Mouse (Mus musculus) heart, adult 2 months (tissue): ENCODE data around the gene Pgam1. TPM values are rescaled to one million over a fixed set of nuclear protein-coding genes. Genes with fewer than 3 reads are reported as not detected.

Experiments
- DNase-seq, 2 experiments: peaks; one replicate each; pipeline ENCODE4 v3.0.0; 2021
- H3K27ac ChIP-seq: fragments of 200-600 bp; 2 replicates; pipeline ENCODE4 v1.8.1; 2022
- H3K27me3 ChIP-seq: fragments of 200-500 bp; 2 replicates; pipeline ENCODE4 v1.6.1; 2012; ENCODE audit warnings: mild to moderate bottlenecking, low read length, inconsistent platforms, mixed read lengths; ENCODE audit not compliant: control insufficient read depth, insufficient read depth
- H3K36me3 ChIP-seq: fragments of 200-500 bp; 2 replicates; pipeline ENCODE4 v1.6.1; 2012; ENCODE audit warnings: low read length, inconsistent platforms; ENCODE audit not compliant: control insufficient read depth, insufficient read depth
- H3K4me1 ChIP-seq: fragments of 200-500 bp; 2 replicates; pipeline ENCODE4 v1.6.1; 2011; ENCODE audit warnings: low read length; ENCODE audit not compliant: control insufficient read depth, insufficient read depth
- H3K4me3 ChIP-seq: fragments of 200-600 bp; 2 replicates; pipeline ENCODE4 v1.8.1; 2022
- H3K79me2 ChIP-seq: fragments of 200-500 bp; replicated peaks from 2 replicates; pipeline ENCODE4 v1.6.1; 2012; ENCODE audit warnings: mild to moderate bottlenecking, inconsistent platforms, low read length, moderate library complexity, mixed read lengths; ENCODE audit not compliant: control insufficient read depth, insufficient read depth
- H3K9ac ChIP-seq: fragments of 200-500 bp; 2 replicates; pipeline ENCODE4 v1.6.1; 2012; ENCODE audit warnings: low read depth, mild to moderate bottlenecking, control low read depth, inconsistent platforms, low read length, mixed read lengths
- CTCF ChIP-seq: fragments of 200-600 bp; IDR thresholded peaks from 2 replicates; pipeline ENCODE4 v1.8.1; 2022; ENCODE audit warnings: antibody characterized with exemption, mild to moderate bottlenecking, moderate library complexity
- EP300 ChIP-seq: fragments of 200-500 bp; IDR thresholded peaks from 2 replicates; pipeline ENCODE4 v1.6.1; 2011; ENCODE audit warnings: low read depth, low read length, control low read depth; ENCODE audit not compliant: insufficient read depth
- POLR2A ChIP-seq: fragments of 200-500 bp; IDR thresholded peaks from 2 replicates; pipeline ENCODE4 v1.6.1; 2011; ENCODE audit warnings: mild to moderate bottlenecking, low read depth, low read length, control low read depth; ENCODE audit not compliant: insufficient read depth
- WGBS: fragments of 180-500 bp; shearing (Covaris S2); methylation state at CpG from one replicate; pipeline ENCODE4 v1.1.7; 2018; 5-methylcytosine and 5-hydroxymethylcytosine counted together
- intact Hi-C: fragments of 180-260 bp; cut with DNase I; formaldehyde crosslinking; loops from one replicate; pipeline ENCODE4 v1.15.1; 2025
- polyA plus RNA-seq: library from polyadenylated mRNA; depleted of rRNA; stranded (reverse); fragments of >200 nt; gene quantifications from 2 replicates; pipeline ENCODE4 v1.2.3, GENCODE M21; 2012
- total RNA-seq, 2 experiments: library from RNA; stranded (reverse); gene quantifications; 2 replicates each; pipeline ENCODE4 v1.2.3; 2021

Pgam1 gene
- total and polyA plus RNA-seq, 3 experiments, result 111 to 135 (median 122) TPM

DNA sequence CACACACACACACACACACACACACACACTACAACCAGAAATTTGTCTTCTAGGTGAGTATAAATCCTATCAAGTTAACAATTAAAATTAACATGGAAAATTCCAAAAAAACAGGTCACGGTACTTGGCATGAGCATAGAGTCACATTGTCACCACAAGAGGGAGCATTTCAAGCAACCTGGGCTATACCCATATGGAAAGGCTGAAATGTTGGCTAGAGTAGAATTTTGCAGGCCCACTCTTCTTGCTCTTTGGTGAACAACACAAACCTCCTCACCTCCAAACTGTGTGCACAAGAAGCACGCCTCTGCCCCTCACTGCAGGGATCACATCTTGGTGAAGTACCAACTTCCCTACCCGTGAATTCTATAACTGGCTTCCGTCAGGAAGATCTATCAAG is 12.9 kb upstream of the Pgam1 start:
- DNase-seq, result peak in 1 of 2 experiments; percentile 23
- H3K9ac ChIP-seq, result no peak overlapping the region
- H3K27me3 ChIP-seq, result no peaks in the 10 kb centered on the region
- no peaks in the 10 kb centered on the region for H3K36me3 ChIP-seq
- no peaks in the 10 kb centered on the region for H3K79me2 ChIP-seq
- WGBS, result 51% methylated on average over 4 of the region's 4 CpGs
- no peak overlapping the region for H3K4me3 ChIP-seq
- H3K27ac ChIP-seq, result no peak overlapping the region
- 0 out of 2 replicates have a peak, but pooled peaks cover 1% of the 10 kb centered on the region for H3K4me1 ChIP-seq
- intact Hi-C loops, result loop anchor here (1.0 to 5.0 kb wide), 2 partner anchors 33 to 127 kb away; partner anchors contain the start of genes Exosc1 and Zdhhc16
- TF ChIP-seq CTCF, result peak; percentile 76
- TF ChIP-seq EP300, result no peak

DNA sequence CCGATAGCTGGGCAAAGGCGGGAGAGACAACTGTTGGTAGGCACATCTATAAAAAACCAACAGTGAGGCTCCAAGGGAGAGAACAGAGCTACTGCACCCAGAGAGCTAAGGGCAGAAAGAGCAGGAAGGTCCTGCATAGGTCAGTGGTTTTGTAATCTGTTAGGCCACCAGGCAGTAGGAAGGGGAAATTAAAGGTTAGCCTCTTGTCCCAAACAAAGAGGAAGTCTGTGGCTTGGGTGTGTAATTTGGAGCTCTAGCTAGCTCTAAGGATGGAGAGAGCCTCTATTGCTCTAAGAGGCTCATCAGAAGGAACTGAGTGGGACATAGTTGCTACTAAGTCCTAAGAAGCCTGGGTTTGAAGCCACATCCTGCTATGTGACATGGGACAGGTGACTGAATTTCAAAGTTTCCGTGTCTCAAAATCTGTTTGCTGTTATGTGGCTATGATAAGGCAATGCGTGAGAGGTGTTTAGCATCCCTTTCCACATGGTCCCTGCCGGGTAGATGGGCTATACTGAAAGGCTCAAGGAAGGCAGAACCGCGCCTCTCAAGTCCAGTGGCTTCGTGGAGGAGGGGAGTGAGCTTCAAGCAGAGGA is 11.1 kb upstream of the Pgam1 start:
- WGBS, result 80% methylated on average over 8 of the region's 8 CpGs
- no peak for TF ChIP-seq POLR2A
- no peak for TF ChIP-seq CTCF
- no peak for TF ChIP-seq EP300

DNA sequence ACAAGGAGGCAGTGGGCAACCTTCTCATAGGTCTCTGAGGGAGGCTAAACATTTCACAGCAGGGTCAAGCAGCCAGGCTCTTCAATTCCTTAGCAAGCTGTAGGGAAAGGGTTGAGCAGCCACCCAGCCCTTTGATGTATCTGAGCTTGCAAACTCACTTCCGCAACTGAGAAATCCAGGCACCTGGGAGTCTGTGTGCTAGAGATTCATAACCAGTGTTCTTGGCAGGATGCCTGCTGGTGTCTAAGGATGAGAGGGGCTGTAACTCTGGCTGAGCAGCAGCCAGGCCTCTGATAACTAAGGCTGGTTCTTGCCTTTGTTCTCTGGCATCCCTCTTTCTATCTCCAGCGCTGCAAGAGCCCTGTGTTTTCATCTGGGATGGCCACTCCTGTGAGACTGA is 10.0 kb upstream of the Pgam1 start:
- WGBS, result 47% methylated on average over 2 of the region's 2 CpGs
- H3K79me2 ChIP-seq, result no peaks in the 10 kb centered on the region
- TF ChIP-seq EP300, result no peak
- TF ChIP-seq POLR2A, result no peak
- TF ChIP-seq CTCF, result no peak
- no peak overlapping the region for H3K9ac ChIP-seq
- no peaks in the 10 kb centered on the region for H3K27me3 ChIP-seq
- intact Hi-C loops, result no loop called here
- H3K27ac ChIP-seq, result no peak overlapping the region
- no peak overlapping the region for H3K4me3 ChIP-seq
- H3K4me1 ChIP-seq, result no peaks in the 10 kb centered on the region
- H3K36me3 ChIP-seq, result no peaks in the 10 kb centered on the region
- DNase-seq, result no peak

More for the DNA sequence above, 11.1 kb upstream of the Pgam1 start:
- Histone ChIP-seq H3K27me3 (no peaks in the 10 kb centered on the region), H3K4me3 (no peak overlapping the region), H3K4me1 (no peaks in the 10 kb centered on the region), H3K27ac (no peak overlapping the region), H3K79me2 (no peaks in the 10 kb centered on the region), H3K9ac (no peak overlapping the region), H3K36me3 (no peaks in the 10 kb centered on the region)
- DNase-seq, result no peak
- intact Hi-C loops, result no loop called here

DNA sequence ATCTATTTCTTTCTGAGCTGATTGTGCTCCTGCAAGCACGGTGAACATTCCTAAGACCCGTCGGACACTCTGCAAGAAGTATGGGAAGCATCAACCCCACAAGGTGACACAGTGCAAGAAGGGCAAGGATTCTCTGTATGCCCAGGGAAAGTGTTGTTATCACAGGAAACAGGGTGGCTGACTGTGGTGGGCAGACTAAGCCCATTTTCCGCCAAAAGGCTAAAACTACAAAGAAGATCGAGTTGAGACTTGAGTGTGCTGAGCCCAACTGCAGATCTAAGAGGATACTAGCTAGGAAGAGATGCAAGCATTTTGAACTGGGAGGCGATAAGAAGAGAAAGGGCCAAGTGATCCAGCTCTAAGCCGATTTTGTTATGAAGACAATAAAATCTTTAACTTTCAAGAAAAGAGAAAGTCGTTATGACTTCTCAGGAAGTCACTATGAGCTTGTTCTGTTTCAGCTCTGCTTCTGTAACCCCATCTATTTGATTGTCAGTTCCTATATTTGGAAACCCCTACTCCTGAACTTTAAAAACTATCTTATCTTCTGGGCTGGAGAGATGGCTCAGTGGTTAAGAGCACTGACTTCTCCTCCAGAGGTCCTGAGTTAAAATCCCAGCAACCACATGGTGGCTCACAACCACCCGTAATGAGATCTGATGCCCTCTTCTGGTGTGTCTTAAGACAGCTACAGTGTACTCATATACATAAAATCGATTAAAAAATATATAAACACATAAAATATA is 8.7 kb upstream of the Pgam1 start:
- DNase-seq, result no peak
- Histone ChIP-seq H3K9ac (no peak overlapping the region), H3K27ac (no peak overlapping the region), H3K4me1 (no peaks in the 10 kb centered on the region), H3K79me2 (no peaks in the 10 kb centered on the region), H3K36me3 (no peaks in the 10 kb centered on the region), H3K4me3 (no peak overlapping the region), H3K27me3 (no peaks in the 10 kb centered on the region)
- 61% methylated on average over 10 of the region's 10 CpGs for WGBS
- TF ChIP-seq POLR2A (no peak), EP300 (no peak)
- intact Hi-C loops, result no loop called here

DNA sequence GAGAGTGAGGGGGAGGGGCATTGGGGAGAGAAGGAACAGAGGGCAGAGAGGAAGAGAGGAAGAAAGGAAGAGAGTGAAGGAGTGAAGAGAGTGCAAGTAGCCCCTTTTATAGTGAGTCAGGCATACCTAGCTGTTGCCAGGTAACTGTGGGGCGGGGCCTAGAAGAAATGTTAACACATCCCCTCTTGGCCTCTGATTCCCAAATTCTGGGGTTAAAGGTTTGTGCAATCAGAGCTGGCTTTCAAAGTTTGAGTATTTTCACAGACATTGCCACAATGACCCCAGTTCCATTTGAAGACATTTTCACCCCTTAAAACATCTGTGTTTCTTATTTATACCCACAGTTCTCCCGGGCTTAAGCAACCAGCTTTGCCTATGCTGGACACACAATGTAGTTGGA is 6.5 kb upstream of the Pgam1 start:
- WGBS, result 91% methylated on average over 2 of the region's 2 CpGs
- intact Hi-C loops, result no loop called here
- no peaks in the 10 kb centered on the region for H3K36me3 ChIP-seq
- no peak overlapping the region for H3K9ac ChIP-seq
- DNase-seq, result no peak
- no peak for TF ChIP-seq CTCF
- TF ChIP-seq POLR2A, result no peak
- no peak for TF ChIP-seq EP300
- H3K27ac ChIP-seq, result no peak overlapping the region
- no peaks in the 10 kb centered on the region for H3K27me3 ChIP-seq
- H3K4me3 ChIP-seq, result no peak overlapping the region
- no peaks in the 10 kb centered on the region for H3K79me2 ChIP-seq
- no peaks in the 10 kb centered on the region for H3K4me1 ChIP-seq

DNA sequence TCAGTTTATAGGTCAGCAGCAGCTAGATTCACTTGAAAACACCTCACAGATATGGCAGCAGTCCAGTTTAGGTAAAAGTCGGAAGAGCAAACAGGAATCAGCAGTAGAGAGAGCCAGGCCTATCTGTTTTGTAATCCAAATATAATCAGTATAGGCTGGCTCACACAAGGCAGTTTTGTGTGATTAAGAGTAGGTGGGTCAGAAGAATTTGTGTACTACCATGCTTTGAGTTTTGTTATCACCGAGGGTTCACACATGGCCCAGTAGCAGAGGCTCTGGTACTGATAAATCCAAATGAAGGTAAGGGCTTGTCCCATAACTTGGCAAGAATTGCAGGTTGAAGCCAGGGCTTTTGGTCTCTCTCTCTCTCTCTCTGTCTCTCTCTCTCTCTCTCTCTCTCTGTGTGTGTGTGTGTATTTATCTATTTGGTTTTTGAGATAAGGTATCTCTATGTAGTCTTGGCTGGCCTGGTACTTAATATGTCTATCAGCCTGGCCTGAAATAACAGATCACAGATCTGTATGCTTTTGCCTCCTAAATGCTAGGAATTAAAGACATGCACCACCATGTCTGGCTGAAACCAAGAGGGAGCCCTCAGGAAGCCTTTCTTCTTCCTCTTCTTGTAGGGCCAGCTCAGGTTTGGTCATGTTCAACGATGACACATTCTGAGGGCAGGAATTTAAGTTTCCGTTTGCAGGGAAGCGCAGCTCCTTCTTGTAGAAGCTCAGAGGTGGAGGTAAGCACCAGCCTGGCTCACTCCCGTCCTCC is 5.2 kb upstream of the Pgam1 start:
- no peaks in the 10 kb centered on the region for H3K4me1 ChIP-seq
- no peaks in the 10 kb centered on the region for H3K36me3 ChIP-seq
- no peaks in the 10 kb centered on the region for H3K27me3 ChIP-seq
- no peak overlapping the region for H3K4me3 ChIP-seq
- no peak for TF ChIP-seq POLR2A
- TF ChIP-seq EP300, result no peak
- no peak for TF ChIP-seq CTCF
- DNase-seq, result no peak
- 41% methylated on average over 6 of the region's 6 CpGs for WGBS
- intact Hi-C loops, result no loop called here
- H3K27ac ChIP-seq, result no peak overlapping the region
- H3K79me2 ChIP-seq, result no peaks in the 10 kb centered on the region
- no peak overlapping the region for H3K9ac ChIP-seq
